Mouse (Mus musculus): ENCODE data around the gene Ogn.

Gene Ogn

GRCm38 (mm10) chr13:49644731-49645529, 37.1 kb downstream of the Ogn start:
- ATAC-seq (ENCODE audit: low TSS enrichment) = peak; percentile 89

DNA sequence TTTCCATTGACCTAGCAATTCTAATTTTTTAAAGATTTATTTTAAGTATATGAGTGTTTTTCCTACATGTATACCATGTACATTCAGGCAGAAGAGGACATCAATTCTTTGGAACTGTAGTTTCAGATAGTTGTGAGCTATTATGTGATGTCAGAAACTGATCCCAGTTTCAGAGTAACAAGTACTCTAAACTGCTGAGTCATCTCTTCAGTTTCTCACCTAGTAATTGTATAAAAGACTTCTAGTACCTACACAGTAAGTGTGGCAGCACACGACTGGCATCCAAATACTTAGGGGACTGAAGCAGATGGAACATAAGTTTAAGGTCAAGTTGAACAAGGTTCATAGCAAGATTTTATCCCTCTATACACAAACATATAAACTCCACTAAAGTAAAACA, 38.2 kb downstream of the Ogn start:
- no peak for ATAC-seq (ENCODE audit: low TSS enrichment)

DNA sequence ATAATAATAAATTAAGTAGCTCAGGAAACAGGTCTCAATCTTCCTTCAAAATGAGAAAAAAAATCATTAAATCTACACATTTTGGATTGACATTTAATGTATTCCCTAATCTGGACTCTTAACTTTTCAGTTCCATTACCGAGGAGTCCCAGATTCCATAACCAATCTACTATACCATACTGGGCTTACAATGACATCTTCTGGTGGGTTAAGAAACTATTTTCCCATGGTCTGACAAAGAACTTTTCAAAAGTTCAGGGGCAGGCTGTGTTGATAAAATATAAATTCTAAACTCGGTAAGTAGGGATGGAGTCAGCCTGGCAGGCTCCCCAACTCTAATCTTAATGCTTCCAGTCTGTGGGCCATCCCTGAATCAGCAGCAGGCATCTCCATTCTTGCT, 43.3 kb downstream of the Ogn start:
- ATAC-seq (ENCODE audit: low TSS enrichment) = no peak

GRCm38 (mm10) chr13:49651781-49652351, 44.0 kb downstream of the Ogn start:
- no peak for ATAC-seq (ENCODE audit: low TSS enrichment)

- ATAC-seq (ENCODE audit: low TSS enrichment) = peak; percentile 99
Measured at GRCm38 (mm10) chr13:49652481-49653179, 44.8 kb downstream of the Ogn start, which contains the start of the genes Cenpp and Nol8. Gene Cenpp (minus strand): TSS chr13:49652785. Gene Nol8 (plus strand): TSS chr13:49653078.

DNA sequence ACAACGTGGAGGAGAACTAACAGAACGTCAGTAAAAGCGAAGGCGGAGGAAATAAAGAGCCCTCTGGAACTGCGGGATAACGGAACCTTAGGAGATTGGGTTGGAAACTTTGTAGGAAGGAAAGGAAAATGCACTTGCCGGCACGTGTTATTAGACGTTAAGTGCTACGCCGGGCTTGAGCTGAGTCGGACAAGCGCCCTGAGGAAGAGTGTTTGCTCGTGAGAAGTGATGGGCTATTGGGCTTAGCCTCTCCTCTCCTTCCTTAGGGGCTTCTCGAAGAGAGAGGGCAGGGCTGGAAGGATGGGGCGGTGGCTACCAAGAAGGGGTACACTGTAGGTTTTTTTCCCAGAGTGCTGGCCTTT, 45.3 kb downstream of the Ogn start:
- peak; percentile 81 for ATAC-seq (ENCODE audit: low TSS enrichment)
